Mouse (Mus musculus) layer of hippocampus, adult 18-20 months (tissue): Measurements from ENCODE around the gene Ankrd23. TPM values are rescaled to one million over a fixed set of nuclear protein-coding genes. Genes with fewer than 3 reads are reported as not detected.

Experiments
- DNase-seq, 2 experiments: peaks; one replicate each; pipeline ENCODE4 v3.0.0; 2022; ENCODE audit warnings: low spot score in 2 of 2
- total RNA-seq, 2 experiments: library from RNA; stranded (reverse); gene quantifications; 2 replicates each; pipeline ENCODE4 v1.2.3; 2021

Gene Ankrd23
- total RNA-seq, 2 experiments from 2014 or later, result 5.1 to 6.8 TPM

- DNase-seq, result peak in 1 of 2 experiments; percentile 9
These were observed 13.2 kb downstream of the Ankrd23 start for GRCm38 (mm10) chr1:36523332-36524013.

- no peak for DNase-seq
These were observed 14.5 kb downstream of the Ankrd23 start for GRCm38 (mm10) chr1:36522210-36522609.

- DNase-seq, result no peak
These were observed 17.1 kb downstream of the Ankrd23 start for GRCm38 (mm10) chr1:36519626-36520025.

- no peak for DNase-seq
These were observed 18.4 kb downstream of the Ankrd23 start for GRCm38 (mm10) chr1:36518259-36518658.

- DNase-seq, result no peak
These were observed 23.0 kb downstream of the Ankrd23 start for GRCm38 (mm10) chr1:36513718-36514117.

GRCm38 (mm10) chr1:36513310-36513709 is 23.4 kb downstream of the Ankrd23 start:
- peak in 1 of 2 experiments; percentile 50 for DNase-seq

- DNase-seq, result no peak
These were observed 23.8 kb downstream of the Ankrd23 start for GRCm38 (mm10) chr1:36512966-36513280.

GRCm38 (mm10) chr1:36512089-36512965 is 24.4 kb downstream of the Ankrd23 start:
- DNase-seq, result peak; percentile 47 to 58

GRCm38 (mm10) chr1:36511289-36512021 is 25.2 kb downstream of the Ankrd23 start, which contains the start of gene Cnnm3:
Cnnm3 (plus strand) TSS chr1:36511867.
- peak; percentile 98 to 99 for DNase-seq

- DNase-seq, result no peak
These were observed 28.4 kb downstream of the Ankrd23 start for GRCm38 (mm10) chr1:36508238-36508637.

GRCm38 (mm10) chr1:36501261-36501660 is 35.4 kb downstream of the Ankrd23 start:
- DNase-seq, result peak; percentile 32 to 82

GRCm38 (mm10) chr1:36497312-36497711 is 39.4 kb downstream of the Ankrd23 start:
- DNase-seq, result no peak

GRCm38 (mm10) chr1:36496719-36497118 is 40.0 kb downstream of the Ankrd23 start:
- peak in 1 of 2 experiments; percentile 59 for DNase-seq

- no peak for DNase-seq
These were observed 43.4 kb downstream of the Ankrd23 start for GRCm38 (mm10) chr1:36493299-36493698.

GRCm38 (mm10) chr1:36492416-36493139 is 44.1 kb downstream of the Ankrd23 start:
- no peak for DNase-seq

GRCm38 (mm10) chr1:36489661-36490060 is 47.0 kb downstream of the Ankrd23 start:
- DNase-seq, result no peak

GRCm38 (mm10) chr1:36487111-36487510 is 49.6 kb downstream of the Ankrd23 start:
- no peak for DNase-seq

- DNase-seq, result no peak
These were observed 51.6 kb downstream of the Ankrd23 start for GRCm38 (mm10) chr1:36485080-36485479.

- no peak for DNase-seq
These were observed 52.9 kb downstream of the Ankrd23 start for GRCm38 (mm10) chr1:36483825-36484224.
